Mouse (Mus musculus) urinary bladder, postnatal 4 days (tissue): ENCODE results near the gene Pik3r2.
A peak's percentile ranks its signal among the peaks of the same experiment; 100 is the strongest.
"Not testable (repeated sequence)": the region's sequence is repeated elsewhere in the genome, so short reads cannot be mapped to it uniquely, and the experiment has no call there.

Experiments
- DNase-seq, 2 experiments: peaks; one replicate each; pipeline ENCODE4 v3.0.0; 2021 to 2022; ENCODE audit warnings: low spot score in 2 of 2

Pik3r2 gene

GRCm38 (mm10) chr8:70776496-70777444 lies at the start of gene Pik3r2:
TSS of gene Pik3r2 (minus strand) at chr8:70776713.
- peak; percentile 98 for DNase-seq

- no peak for DNase-seq
Observed at GRCm38 (mm10) chr8:70825816-70826215, 49.3 kb upstream of the Pik3r2 start.

GRCm38 (mm10) chr8:70823802-70824201 lies 47.3 kb upstream of the Pik3r2 start:
- no peak for DNase-seq

GRCm38 (mm10) chr8:70822594-70822993 lies 46.1 kb upstream of the Pik3r2 start:
- DNase-seq = not testable (repeated sequence)

- DNase-seq = no peak
Observed at GRCm38 (mm10) chr8:70821992-70822391, 45.5 kb upstream of the Pik3r2 start.

- peak; percentile 54 to 77 for DNase-seq
Observed at GRCm38 (mm10) chr8:70821399-70821962, 45.0 kb upstream of the Pik3r2 start.

GRCm38 (mm10) chr8:70820101-70820935 lies 43.8 kb upstream of the Pik3r2 start:
- peak; percentile 44 to 74 for DNase-seq

- DNase-seq = no peak
Observed at GRCm38 (mm10) chr8:70816679-70817078, 40.2 kb upstream of the Pik3r2 start.

GRCm38 (mm10) chr8:70812885-70813284 lies 36.4 kb upstream of the Pik3r2 start:
- DNase-seq = no peak

- no peak for DNase-seq
Observed at GRCm38 (mm10) chr8:70812055-70812454, 35.5 kb upstream of the Pik3r2 start.

GRCm38 (mm10) chr8:70810962-70811680 lies 34.6 kb upstream of the Pik3r2 start:
- no peak for DNase-seq

- no peak for DNase-seq
Observed at GRCm38 (mm10) chr8:70808955-70809701, 32.6 kb upstream of the Pik3r2 start.

GRCm38 (mm10) chr8:70808239-70808638 lies 31.7 kb upstream of the Pik3r2 start, which contains the start of gene Il12rb1:
TSS of gene Il12rb1 (plus strand) at chr8:70808449.
- DNase-seq = no peak

GRCm38 (mm10) chr8:70807304-70807703 lies 30.8 kb upstream of the Pik3r2 start:
- no peak for DNase-seq

- no peak for DNase-seq
Observed at GRCm38 (mm10) chr8:70806541-70806940, 30.0 kb upstream of the Pik3r2 start.

GRCm38 (mm10) chr8:70804481-70805206 lies 28.1 kb upstream of the Pik3r2 start, which contains the start of gene Mast3:
TSS of gene Mast3 (minus strand) at chr8:70805054.
- peak; percentile 80 to 89 for DNase-seq

- peak in 1 of 2 experiments; percentile 47 for DNase-seq
Observed at GRCm38 (mm10) chr8:70803761-70804480, 27.4 kb upstream of the Pik3r2 start.

- no peak for DNase-seq
Observed at GRCm38 (mm10) chr8:70802786-70803510, 26.4 kb upstream of the Pik3r2 start.
